Mouse (Mus musculus): Measurements from ENCODE around the gene Lrrc74b. TPM values are rescaled to one million over a fixed set of nuclear protein-coding genes. Genes with fewer than 3 reads are reported as not detected.
A peak's percentile ranks its signal among the peaks of the same experiment; 100 is the strongest.
"Not testable (repeated sequence)": the region's sequence is repeated elsewhere in the genome, so short reads cannot be mapped to it uniquely, and the experiment has no call there.

Lrrc74b gene
- 8.6 and 12.0 TPM in 2 replicates for polyA plus RNA-seq (2012; rRNA removed)

- DNase-seq (ENCODE audit: low read depth) = no peak
Observed at GRCm38 (mm10) chr16:17561128-17561750, at the start of gene Lrrc74b. Gene Lrrc74b, minus strand, starts transcription at chr16:17561247.

DNA sequence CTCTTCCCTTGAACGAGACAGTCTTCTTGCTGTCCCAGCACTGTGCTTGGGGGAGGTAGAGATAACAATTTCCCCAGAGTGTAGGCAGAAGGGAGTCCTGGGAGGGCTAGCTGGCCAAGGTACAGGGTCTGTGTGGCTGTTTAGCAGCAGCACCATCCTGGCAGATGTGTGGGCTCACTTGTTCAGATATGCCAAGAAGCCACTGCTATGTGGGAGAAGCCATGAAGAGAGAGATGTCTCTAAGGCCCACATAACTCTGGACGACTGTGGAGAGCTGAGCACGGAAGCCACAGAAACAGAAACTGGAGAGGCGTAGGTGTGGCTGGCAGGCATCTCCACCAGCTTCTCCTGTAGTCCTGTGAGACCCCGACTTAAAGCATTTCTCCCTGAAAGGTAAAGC is 44.6 kb upstream of the Lrrc74b start:
- DNase-seq (ENCODE audit: low read depth) = no peak

DNA sequence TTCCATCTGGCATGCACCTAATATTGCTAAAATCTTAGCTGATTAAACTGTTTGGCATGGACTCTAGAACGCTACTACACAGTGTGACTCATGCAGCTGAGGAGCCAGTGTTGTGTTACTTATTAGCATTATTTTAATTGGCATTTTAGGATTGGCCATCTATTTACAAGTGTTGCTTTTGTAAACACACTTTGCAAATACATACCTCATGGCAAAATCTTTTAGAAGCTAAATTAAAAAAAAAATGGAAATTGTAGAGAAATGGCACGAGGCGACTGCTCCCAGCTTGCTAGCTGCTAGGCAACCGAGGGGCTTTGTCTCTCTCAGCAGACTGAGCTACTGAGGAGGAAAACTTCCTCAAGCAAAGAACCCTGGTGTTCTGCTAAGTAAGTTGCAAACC is 43.9 kb upstream of the Lrrc74b start:
- no peak for DNase-seq (ENCODE audit: low read depth)

GRCm38 (mm10) chr16:17600944-17601562 is 40.0 kb upstream of the Lrrc74b start:
- DNase-seq (ENCODE audit: low read depth) = no peak

- no peak for DNase-seq (ENCODE audit: low read depth)
Observed at GRCm38 (mm10) chr16:17590731-17591130, 29.7 kb upstream of the Lrrc74b start.

DNA sequence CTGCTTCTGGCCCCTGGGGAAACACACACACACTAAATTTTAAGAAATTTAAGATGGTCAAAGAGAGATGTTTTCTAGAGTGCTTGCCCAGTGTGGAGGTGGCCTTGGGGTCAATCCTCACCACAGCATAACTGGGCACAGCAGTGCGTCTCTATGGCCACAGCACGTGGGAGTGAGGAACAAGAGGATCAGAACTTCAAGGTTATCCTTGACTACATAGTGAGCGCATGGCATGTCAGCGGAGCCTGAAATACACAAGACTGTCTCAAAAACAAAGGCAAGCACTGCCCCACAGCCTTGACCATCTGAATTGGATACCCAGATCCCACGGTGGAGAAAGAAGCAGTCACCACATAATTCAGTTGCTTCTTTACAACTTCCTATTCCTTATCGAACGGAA is 23.5 kb upstream of the Lrrc74b start:
- no peak for DNase-seq (ENCODE audit: low read depth)

DNA sequence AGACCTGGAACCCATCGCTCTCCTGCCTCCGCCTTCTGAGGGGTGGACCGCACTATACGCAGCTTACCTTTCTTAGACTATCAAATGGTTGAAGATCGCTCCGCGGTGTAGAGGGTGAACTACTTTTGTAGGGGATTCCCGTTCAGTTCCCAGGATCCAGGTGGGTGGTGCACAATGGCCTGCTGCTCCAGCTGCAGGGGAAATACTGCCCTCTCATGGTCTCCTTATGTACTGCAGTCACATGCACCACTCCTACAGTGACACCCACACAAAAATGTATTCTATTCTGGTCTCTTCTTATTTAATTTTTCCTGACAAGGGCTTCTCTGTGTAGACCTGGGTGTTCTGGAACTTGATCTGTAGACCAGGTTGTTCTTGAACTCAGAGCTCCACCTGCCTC is 22.0 kb upstream of the Lrrc74b start, which contains the start of gene Slc7a4:
Gene Slc7a4, minus strand, starts transcription at position 151 of the 400 bp plus-strand sequence.
- no peak for DNase-seq (ENCODE audit: low read depth)

GRCm38 (mm10) chr16:17576825-17577215 is 15.8 kb upstream of the Lrrc74b start:
- DNase-seq (ENCODE audit: low read depth) = no peak

DNA sequence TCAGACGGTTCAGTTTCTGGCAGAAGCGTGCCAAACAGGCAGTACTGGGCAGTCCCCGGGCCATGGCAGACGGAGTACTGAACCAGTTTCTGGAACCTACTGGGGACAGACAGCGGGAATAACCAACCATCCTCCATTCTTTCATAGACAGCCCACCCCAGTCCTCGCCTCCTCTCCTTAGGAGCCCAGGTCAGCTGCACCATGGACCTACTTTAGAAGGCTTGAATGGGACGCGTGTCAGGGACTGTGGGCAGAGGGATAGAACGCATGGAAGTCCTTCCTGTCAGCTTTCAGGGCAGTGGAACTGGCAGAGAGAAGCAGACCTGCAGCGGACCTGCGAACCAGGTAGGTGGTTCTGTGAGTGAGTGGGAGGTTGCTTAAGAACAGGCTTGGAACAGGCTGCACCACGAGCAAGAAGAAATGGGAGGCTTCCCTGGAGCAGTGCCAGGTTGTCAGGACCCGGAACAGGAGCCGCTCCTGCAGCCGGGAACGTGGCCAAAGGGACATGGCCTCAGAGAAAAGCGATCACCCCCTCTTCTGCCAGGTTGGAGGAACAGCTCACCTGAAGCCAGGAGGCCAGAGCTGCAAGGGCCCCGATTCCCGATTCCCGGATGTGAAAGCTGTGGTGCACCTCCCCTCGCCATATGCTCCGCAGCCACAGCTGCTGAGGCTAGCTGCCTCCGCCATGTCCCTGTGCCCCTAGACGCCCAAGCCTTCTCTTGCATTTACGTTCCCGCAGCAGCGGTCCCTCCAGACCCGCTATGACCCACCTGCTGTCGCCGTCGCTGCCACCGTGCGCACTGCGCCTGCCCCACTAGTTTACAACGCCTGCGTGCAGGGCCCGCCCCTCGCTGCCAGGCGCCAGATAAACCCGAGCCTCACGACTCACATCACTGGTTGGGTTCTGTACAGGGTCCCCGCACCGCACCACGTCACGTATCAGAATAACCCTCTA is 15.1 kb upstream of the Lrrc74b start:
- peak; percentile 51 for DNase-seq (ENCODE audit: low read depth)

- no peak for DNase-seq (ENCODE audit: low read depth)
Observed at GRCm38 (mm10) chr16:17566186-17566585, 5.1 kb upstream of the Lrrc74b start.

DNA sequence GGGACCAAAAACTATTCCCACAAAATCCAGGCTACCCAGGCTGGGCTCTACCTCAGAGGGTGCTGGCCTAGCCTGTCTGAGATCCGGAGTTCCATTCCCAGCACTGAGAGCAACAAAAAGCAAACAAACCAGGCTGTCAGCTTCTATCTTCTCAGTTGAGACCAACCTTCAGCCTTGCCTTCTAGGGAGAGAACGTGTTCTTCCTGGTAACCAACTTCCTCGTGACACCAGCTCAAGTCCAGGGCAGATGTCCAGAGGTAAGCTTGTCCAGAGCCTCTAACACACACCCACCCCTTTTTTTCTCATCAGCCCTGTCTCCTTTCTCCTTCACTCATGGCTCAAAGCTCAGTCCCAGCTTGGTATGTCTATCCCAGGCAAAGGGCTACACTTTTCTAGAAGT is 3.7 kb upstream of the Lrrc74b start:
- DNase-seq (ENCODE audit: low read depth) = no peak

DNA sequence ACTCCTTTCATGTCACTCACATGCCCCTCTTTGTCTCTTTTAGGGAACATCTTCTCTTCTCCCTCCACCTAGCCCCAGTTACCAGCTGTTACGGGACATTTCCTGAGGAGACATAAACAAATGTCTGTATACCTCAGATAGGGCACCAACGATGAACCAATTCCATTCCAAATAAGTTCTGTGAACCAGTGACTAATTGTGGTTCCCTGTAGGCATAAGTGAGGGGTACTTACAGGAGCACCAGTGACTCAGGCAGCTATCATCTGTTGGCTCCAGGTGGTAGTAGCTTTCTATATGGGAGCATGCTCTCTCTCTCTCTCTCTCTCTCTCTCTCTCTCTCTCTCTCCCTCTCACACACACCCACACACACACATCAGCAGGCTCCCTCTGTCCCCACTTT is 3.2 kb upstream of the Lrrc74b start:
- no peak for DNase-seq (ENCODE audit: low read depth)

GRCm38 (mm10) chr16:17563580-17563979 is 2.5 kb upstream of the Lrrc74b start:
- no peak for DNase-seq (ENCODE audit: low read depth)

- DNase-seq (ENCODE audit: low read depth) = no peak
Observed at GRCm38 (mm10) chr16:17561751-17562208, 733 bp upstream of the Lrrc74b start, which contains the start of gene P2rx6. Gene P2rx6, plus strand, starts transcription at chr16:17561885.

GRCm38 (mm10) chr16:17559396-17560027 is 1.5 kb downstream of the Lrrc74b start:
- DNase-seq (ENCODE audit: low read depth) = no peak

- no peak for DNase-seq (ENCODE audit: low read depth)
Observed at GRCm38 (mm10) chr16:17558811-17559210, 2.2 kb downstream of the Lrrc74b start.

DNA sequence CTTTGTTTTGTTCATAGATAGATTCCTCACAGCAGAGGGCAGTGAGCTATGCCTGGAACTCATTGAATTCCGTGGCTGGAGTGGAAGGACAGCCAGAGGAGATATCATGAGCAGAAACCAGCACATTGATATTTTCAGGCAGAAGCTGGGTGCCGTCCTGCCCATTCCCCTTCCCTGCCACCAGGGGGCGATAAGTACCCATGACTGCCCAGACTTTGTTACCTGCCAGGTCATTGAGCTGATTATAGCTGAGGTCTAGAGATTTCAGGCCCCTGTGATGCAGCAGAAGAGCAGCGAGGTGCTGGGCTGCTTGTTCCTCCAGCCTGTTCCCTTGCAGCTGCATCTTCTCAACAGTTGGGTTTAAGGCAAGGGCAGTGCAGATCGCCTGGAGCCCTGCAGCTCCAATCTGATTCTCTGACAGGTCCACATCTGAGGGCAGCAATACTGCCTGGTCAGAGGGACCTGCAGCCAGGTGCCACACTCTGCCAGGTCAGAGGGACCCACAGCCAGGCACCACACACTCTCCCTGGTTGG is 3.0 kb downstream of the Lrrc74b start:
- DNase-seq (ENCODE audit: low read depth) = no peak

GRCm38 (mm10) chr16:17556907-17557306 is 4.1 kb downstream of the Lrrc74b start:
- no peak for DNase-seq (ENCODE audit: low read depth)

GRCm38 (mm10) chr16:17556180-17556579 is 4.9 kb downstream of the Lrrc74b start:
- DNase-seq (ENCODE audit: low read depth) = no peak

DNA sequence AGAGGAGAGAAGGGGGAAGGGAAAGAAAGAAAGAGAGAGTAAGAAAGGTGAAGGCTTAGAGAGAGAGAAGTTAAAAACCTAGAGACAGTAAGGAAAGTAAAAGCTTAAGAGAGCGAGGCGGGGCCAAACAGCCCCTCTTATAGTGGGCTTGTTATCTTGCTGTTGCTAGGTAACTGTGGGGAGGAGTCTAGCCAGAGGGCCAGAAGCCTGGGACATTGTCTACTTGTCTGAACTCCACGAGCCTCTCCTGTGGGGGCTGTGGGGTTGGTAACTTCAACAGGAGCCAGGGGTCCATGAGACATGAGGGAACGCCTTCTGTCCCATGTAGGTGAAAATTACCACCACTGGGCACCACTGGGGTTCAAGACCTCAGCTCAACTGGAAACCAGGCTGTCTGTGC is 6.3 kb downstream of the Lrrc74b start:
- DNase-seq (ENCODE audit: low read depth) = not testable (repeated sequence)

GRCm38 (mm10) chr16:17553910-17554685 is 6.9 kb downstream of the Lrrc74b start:
- no peak for DNase-seq (ENCODE audit: low read depth)
